Mouse (Mus musculus) liver, embryonic 14 days (tissue): ENCODE data around the gene Dhrs9. TPM values are rescaled to one million over a fixed set of nuclear protein-coding genes. Genes with fewer than 3 reads are reported as not detected.

Source experiments
- polyA plus RNA-seq: library from polyadenylated mRNA; depleted of rRNA; stranded (reverse); fragments of >200 nt; gene quantifications from 2 replicates; pipeline ENCODE4 v1.2.3, GENCODE M21; 2012; rRNA removed

The Dhrs9 gene
- polyA plus RNA-seq, result 0.39 and 0.41 TPM in 2 replicates

DNA sequence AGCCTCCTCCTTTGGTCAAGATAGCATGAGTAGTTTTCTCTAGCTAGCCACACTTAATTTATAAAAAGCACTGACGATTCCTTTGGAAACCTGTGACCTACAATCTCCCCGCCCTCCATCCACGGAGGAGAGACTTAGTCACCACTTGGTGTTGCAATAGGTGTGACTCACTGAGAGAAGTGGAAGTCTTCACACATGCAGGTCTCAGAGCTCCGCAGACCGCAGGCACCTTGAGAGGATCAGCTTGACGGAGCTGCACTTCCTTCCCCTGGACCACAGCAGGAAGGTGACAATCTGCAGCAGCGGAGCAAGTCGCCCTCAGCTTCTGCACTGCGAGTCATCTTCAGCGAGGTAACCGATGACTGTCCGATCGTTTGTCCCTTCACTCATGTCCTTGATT lies at the start of gene Dhrs9:
Gene Dhrs9, plus strand, starts transcription at position 165 of the 400 bp plus-strand sequence.

DNA sequence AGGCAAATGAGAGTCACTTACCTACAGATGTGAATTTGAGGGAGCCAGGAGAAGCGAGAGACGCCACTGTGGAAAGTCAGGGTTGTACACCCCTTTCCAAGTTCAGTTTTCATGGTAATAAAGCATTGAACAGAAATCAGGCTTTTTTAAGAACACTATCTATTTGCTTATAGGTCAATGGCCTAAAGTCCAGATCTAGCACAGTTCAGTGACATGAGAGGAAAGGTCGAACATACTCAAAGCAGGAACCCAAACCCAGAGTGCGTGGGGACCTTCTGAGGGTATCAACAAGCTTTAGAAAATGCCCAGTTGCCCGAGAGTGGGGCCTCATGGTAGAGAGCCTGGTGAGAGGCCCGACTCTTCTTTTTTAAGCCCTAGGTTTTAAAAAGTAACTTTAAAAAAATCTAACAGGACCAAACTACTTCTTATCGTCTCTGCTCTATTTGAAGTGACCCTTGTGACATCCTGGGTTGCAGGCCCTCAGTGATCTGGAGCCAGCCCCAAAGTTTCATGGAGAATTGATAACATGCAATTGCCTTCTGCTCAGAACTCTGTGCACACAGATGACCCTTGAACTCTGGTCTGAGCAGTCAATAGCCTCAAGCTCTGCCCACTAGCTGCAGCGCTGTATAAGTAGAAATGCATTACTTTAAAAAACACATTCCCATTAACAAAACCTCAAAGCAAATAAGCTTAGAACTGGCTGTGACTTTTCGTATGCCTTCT lies 37.6 kb upstream of the Dhrs9 start, which contains the start of gene Abcb11:
Gene Abcb11, minus strand, starts transcription at position 121 of the 726 bp plus-strand sequence.

Other genes with a start within 250 kb of the Dhrs9 start
- gene Nostrin, start 244.6 kb upstream of the Dhrs9 start, polyA plus RNA-seq, result 4.7 and 6.0 TPM in 2 replicates
- gene Spc25, start 174.3 kb upstream of the Dhrs9 start, polyA plus RNA-seq, result 55.9 and 58.3 TPM in 2 replicates
- 0.01 TPM in 1 of 2 replicates, not detected in the other for gene G6pc2, start 169.4 kb upstream of the Dhrs9 start, polyA plus RNA-seq
- gene Abcb11, start 37.8 kb upstream of the Dhrs9 start, polyA plus RNA-seq, result 3.2 and 3.5 TPM in 2 replicates
- 0.06 TPM in 2 replicates for gene Lrp2, start 205.6 kb downstream of the Dhrs9 start, polyA plus RNA-seq